Mouse (Mus musculus): ENCODE measurements around the gene Hist1h4b.

GRCm38 (mm10) chr13:23759916-23760239 is 3.1 kb downstream of the Hist1h4b start:
- TF ChIP-seq CEBPB (IDR thresholded peaks at IDR 0.05; ENCODE audit: low read depth): no peak
- TF ChIP-seq MYOD1 (IDR thresholded peaks at IDR 0.05; ENCODE audit: control insufficient read depth, insufficient read length, low read depth): no peak
- TF ChIP-seq MYOG (IDR thresholded peaks at IDR 0.05; ENCODE audit: control insufficient read depth, extremely low read depth, insufficient read length): no peak
- no peak for TF ChIP-seq CTCF (IDR thresholded peaks at IDR 0.05; ENCODE audit: control insufficient read depth, insufficient read depth, insufficient read length)
- no peak for TF ChIP-seq USF1 (IDR thresholded peaks at IDR 0.05; ENCODE audit: low read depth)
- TF ChIP-seq MAX (IDR thresholded peaks at IDR 0.05): no peak
- no peak for TF ChIP-seq FOSL1 (IDR thresholded peaks at IDR 0.05; ENCODE audit: insufficient read depth, low read length, poor library complexity, severe bottlenecking)

All from C2C12 (cell line).